Mouse (Mus musculus): ENCODE measurements around the gene Chic1.
A peak's percentile ranks its signal among the peaks of the same experiment; 100 is the strongest.

The Chic1 gene

GRCm38 (mm10) chrX:103427677-103428076 lies 71.4 kb downstream of the Chic1 start:
- DNase-seq (ENCODE audit: low read depth in 1 of 2, low spot score in 2 of 2): no peak

GRCm38 (mm10) chrX:103432293-103432692 lies 76.0 kb downstream of the Chic1 start:
- DNase-seq (ENCODE audit: low read depth in 1 of 2, low spot score in 2 of 2): no peak

- DNase-seq (ENCODE audit: low read depth in 1 of 2, low spot score in 2 of 2): no peak
These were observed 81.7 kb downstream of the Chic1 start for GRCm38 (mm10) chrX:103438023-103438422.

- no peak for DNase-seq (ENCODE audit: low read depth in 1 of 2, low spot score in 2 of 2)
These were observed 84.5 kb downstream of the Chic1 start for GRCm38 (mm10) chrX:103440803-103441202.

GRCm38 (mm10) chrX:103443755-103444154 lies 87.5 kb downstream of the Chic1 start:
- DNase-seq (ENCODE audit: low read depth in 1 of 2, low spot score in 2 of 2): peak in 1 of 2 experiments; percentile 12

Data from monocyte, adult 2 months (primary cell).